Mouse (Mus musculus) olfactory bulb, adult 2 months (tissue): Measurements from ENCODE around the gene Taar9.

Source experiments
- CTCF ChIP-seq: fragments of 200-500 bp; IDR thresholded peaks from 2 replicates; pipeline ENCODE4 v1.5.1; 2012; ENCODE audit warnings: low read depth, mild to moderate bottlenecking, low read length, moderate library complexity; ENCODE audit not compliant: insufficient read depth
- POLR2A ChIP-seq: fragments of 200-500 bp; IDR thresholded peaks from 2 replicates; pipeline ENCODE4 v1.6.1; 2012; ENCODE audit warnings: mild to moderate bottlenecking, low read depth, low read length, moderate library complexity; ENCODE audit not compliant: insufficient read depth

DNA sequence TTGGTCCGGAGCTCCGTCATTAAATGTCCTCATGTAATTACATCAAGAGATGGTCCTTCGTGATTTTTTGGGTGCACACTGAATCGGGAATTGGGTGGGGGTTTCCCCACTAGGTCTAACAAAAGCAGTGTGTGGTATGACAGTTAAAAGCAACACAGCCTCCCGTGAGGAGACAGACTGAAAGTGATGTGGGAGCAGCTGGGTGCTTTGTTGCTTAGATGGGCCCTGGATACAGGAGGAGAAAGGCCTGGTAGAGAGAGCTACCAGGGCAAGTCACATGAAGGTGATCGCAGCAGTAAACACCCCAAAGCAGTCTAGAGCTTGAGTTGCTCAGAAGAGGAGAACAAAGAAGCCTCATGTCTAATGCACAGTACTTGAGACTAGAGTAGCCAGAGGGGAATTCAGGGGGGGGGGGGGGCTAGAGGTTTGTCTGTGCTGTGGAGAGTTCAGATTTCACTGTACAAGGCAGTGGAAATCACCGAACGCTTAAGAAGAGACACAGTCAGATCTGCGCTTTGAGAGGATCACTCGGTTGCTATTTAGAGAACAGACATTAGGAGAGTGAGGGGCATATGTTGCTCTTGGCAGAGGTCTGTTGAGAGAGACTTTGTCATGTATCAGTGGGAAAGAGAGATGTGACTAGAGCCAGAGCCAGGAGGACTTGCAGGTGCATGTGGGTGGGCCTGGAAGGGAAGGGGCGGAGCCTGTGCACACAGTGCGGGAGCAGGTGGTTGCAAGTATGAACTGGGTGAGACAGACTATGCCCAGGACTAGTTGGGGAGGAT is 49.3 kb upstream of the Taar9 start:
- no peak for TF ChIP-seq CTCF
- no peak for TF ChIP-seq POLR2A
